Mouse (Mus musculus): Measurements from ENCODE around the gene Idua.

DNA sequence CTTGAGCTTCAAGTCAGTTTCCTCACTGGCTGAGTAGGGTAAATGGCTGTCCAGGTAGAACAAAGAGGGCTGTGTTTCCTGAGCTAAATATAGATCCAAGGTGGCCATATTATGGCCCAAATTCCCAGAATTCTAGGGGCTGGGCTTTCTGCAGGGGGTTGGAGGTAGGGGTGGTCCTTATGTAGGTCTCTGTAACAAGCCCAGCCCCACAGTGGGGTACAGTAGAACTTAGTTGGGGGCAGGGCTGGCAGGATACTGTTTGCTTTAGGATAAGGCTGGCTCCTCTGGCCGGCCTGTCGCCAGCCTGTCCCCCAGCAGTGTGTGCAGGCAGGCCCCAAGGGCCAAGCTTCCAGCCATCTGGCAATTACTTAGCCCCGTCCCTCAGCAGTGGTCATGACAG, 40.2 kb downstream of the Idua start:
- TF ChIP-seq CTCF (conservative IDR thresholded peaks at IDR 0.05; ENCODE audit: insufficient read depth, insufficient read length, low read depth, low read length) (no peak), POLR2A (IDR thresholded peaks at IDR 0.05; ENCODE audit: low read depth, low read length) (no peak)
